Mouse (Mus musculus): ENCODE measurements around the gene Atp5s.

DNA sequence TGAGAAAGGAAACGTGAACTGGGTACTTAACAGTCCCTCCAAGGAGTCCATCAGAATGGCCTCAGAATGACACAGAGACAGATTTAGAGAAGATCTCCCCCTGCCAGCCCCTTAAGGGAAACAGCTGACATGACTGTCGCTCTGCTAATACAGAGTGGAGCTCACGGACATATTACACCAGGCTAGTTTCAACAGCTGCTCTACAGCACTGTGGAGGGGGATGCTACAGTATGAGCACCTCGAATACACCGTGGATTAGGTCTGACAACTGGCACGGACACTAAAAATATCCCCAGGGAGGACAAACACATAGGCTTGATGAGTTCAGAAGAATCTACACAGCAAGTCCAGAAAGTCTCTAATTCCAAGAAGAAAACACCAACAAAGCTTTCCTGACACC is 26.4 kb upstream of the Atp5s start:
- TF ChIP-seq CTCF (IDR thresholded peaks at IDR 0.05; ENCODE audit: control insufficient read depth, insufficient read depth, insufficient replicate concordance, low read depth, low read length) (no peak), POLR2A (IDR thresholded peaks at IDR 0.05; ENCODE audit: control insufficient read depth, low read depth, low read length) (no peak)
